Mouse (Mus musculus) liver, adult 2 months (tissue): ENCODE measurements around the gene Yars2. TPM values are rescaled to one million over a fixed set of nuclear protein-coding genes. Genes with fewer than 3 reads are reported as not detected.

Experiments used
- polyA plus RNA-seq: library from polyadenylated mRNA; depleted of rRNA; stranded (reverse); fragments of >200 nt; gene quantifications from 2 replicates; pipeline ENCODE4 v1.2.3, GENCODE M21; 2012; rRNA removed
- total RNA-seq: library from RNA; depleted of rRNA; stranded (reverse); fragments of >200 nt; gene quantifications from 2 replicates; pipeline ENCODE4 v1.2.3, GENCODE M21; 2014; rRNA removed

Gene Yars2
- total and polyA plus RNA-seq, 2 experiments: 17.5 to 28.0 TPM

Other genes starting within 250 kb of the Yars2 start
- 26.0 and 32.6 TPM in 2 replicates for gene Pkp2, start 89.6 kb upstream of the Yars2 start, total RNA-seq
- 19.8 and 23.1 TPM in 2 replicates for gene Pkp2, start 89.6 kb upstream of the Yars2 start, polyA plus RNA-seq
- gene Dnm1l, start 56.0 kb downstream of the Yars2 start, total RNA-seq: 29.5 and 30.5 TPM in 2 replicates
- gene Dnm1l, start 56.0 kb downstream of the Yars2 start, polyA plus RNA-seq: 5.0 TPM in 2 replicates